Comparison of ENCODE assay signal across 8 mouse cellular contexts in the genomic region with DNA sequence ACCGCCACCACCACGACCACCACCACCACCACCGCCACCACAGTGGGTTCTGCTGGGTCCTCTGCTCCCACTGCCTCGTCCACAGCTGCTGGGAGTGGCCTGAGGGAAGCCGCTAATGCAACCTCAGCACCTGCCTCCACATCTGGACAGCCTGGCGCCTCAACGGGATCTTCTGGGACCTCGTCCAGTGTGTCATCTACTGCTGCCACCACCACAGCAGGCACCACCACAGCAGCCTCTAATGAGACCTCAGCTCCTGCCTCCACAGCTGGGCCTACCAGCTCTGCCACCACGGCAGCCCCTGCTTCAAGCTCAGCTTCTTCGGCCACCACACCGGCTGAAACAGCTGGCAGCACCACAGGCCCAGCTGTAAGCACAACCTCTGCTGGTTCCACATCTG.
DNase-seq lines count a peak whose midpoint lies in the region.
"Not testable (repeated sequence)": the region's sequence is repeated elsewhere in the genome, so short reads cannot be mapped to it uniquely, and the experiment has no call there.

No protein-coding gene starts in this region.

- intact Hi-C loops in left cerebral cortex, postnatal 10 days (cut with DNase I) = not testable (repeated sequence)

- peak; percentile 2 to 4 for DNase-seq in adrenal gland, postnatal 36 days
- DNase-seq in frontal cortex, postnatal 14 days (ENCODE audit: low spot score in 2 of 2) = peak; percentile 31 to 55
- peak; percentile 41 to 45 for DNase-seq in heart, adult 9 months (ENCODE audit: low spot score in 2 of 2)
- DNase-seq in kidney, postnatal 4 days = peak; percentile 6 to 18
- peak; percentile 38 to 67 for DNase-seq in left cerebral cortex, postnatal 10 days (ENCODE audit: extremely low spot score in 1 of 2, low spot score in 2 of 2)
- DNase-seq in ovary, postnatal 10 days (ENCODE audit: low spot score) = peak; percentile 33
- peak; percentile 73 for DNase-seq in testis, postnatal 10 days (ENCODE audit: low spot score)
- peak; percentile 68 to 91 for DNase-seq in urinary bladder, postnatal 4 days (ENCODE audit: low spot score in 2 of 2)

Comparison
In these comparisons a context has a peak if more than half of its experiments do, and no peak if none do; other contexts are left out.
1. Peak in every context shown above with its lines: DNase-seq.
2. DNase-seq: peak in every context shown above with its lines; median percentile 80 in urinary bladder, postnatal 4 days; 73 in testis, postnatal 10 days; 52 in left cerebral cortex, postnatal 10 days; 43 in frontal cortex, postnatal 14 days; 43 in heart, adult 9 months; 33 in ovary, postnatal 10 days; 12 in kidney, postnatal 4 days; 3 in adrenal gland, postnatal 36 days.